Mouse (Mus musculus) heart, embryonic 11.5 days (tissue): Measurements from ENCODE around the gene Olfr350. TPM values are rescaled to one million over a fixed set of nuclear protein-coding genes. Genes with fewer than 3 reads are reported as not detected.

Source experiments
- ATAC-seq: fragments of 200-750 bp; cut with Nextera tagmentation; replicated peaks from 2 replicates; pipeline ENCODE4 v1.8.0; 2017; ENCODE audit warnings: moderate library complexity; ENCODE audit not compliant: insufficient number of reproducible peaks, low FRiP score, low TSS enrichment
- H3K27ac ChIP-seq: fragments of 300-500 bp; sonication (generic); 2 replicates; pipeline ENCODE4 v1.5.1; 2014; ENCODE audit warnings: mild to moderate bottlenecking, low read depth, low read length
- H3K27me3 ChIP-seq: fragments of 300-500 bp; sonication (generic); 2 replicates; pipeline ENCODE4 v1.6.1; 2014; ENCODE audit warnings: mild to moderate bottlenecking, low read length, mixed read lengths; ENCODE audit not compliant: control insufficient read depth, insufficient read depth
- H3K36me3 ChIP-seq: fragments of 300-500 bp; sonication (generic); 2 replicates; pipeline ENCODE4 v1.6.1; 2014; ENCODE audit warnings: mild to moderate bottlenecking, low read length, moderate library complexity, mixed read lengths; ENCODE audit not compliant: control insufficient read depth, insufficient read depth
- H3K4me1 ChIP-seq: fragments of 300-500 bp; sonication (generic); 2 replicates; pipeline ENCODE4 v1.6.1; 2014; ENCODE audit warnings: low read length; ENCODE audit not compliant: control insufficient read depth, insufficient read depth
- H3K4me2 ChIP-seq: fragments of 300-500 bp; sonication (generic); 2 replicates; pipeline ENCODE4 v1.6.1; 2014; ENCODE audit warnings: mild to moderate bottlenecking, moderate library complexity
- H3K4me3 ChIP-seq: fragments of 300-500 bp; sonication (generic); 2 replicates; pipeline ENCODE4 v1.5.1; 2014; ENCODE audit warnings: low read depth, low read length
- H3K9ac ChIP-seq: fragments of 300-500 bp; sonication (generic); 2 replicates; pipeline ENCODE4 v1.6.1; 2014; ENCODE audit warnings: mild to moderate bottlenecking, low read depth, low read length, moderate library complexity
- H3K9me3 ChIP-seq: fragments of 300-500 bp; sonication (generic); replicated peaks from 2 replicates; pipeline ENCODE4 v1.6.1; 2016; ENCODE audit warnings: low read length; ENCODE audit not compliant: control insufficient read depth
- WGBS: fragments of 180-500 bp; shearing (Covaris S2); extraction: QIAGEN DNeasy Blood & Tissue Kit; methylation state at CpG from one replicate; pipeline ENCODE4 v1.1.7; 2014; ENCODE audit not compliant: insufficient replicate concordance; 5-methylcytosine and 5-hydroxymethylcytosine counted together
- polyA plus RNA-seq: library from polyadenylated mRNA; unstranded; fragments of >200 nt; fragmentation: Nextera tagmentation; extraction: Ambion mirVana; gene quantifications from 2 replicates; pipeline ENCODE4 v1.2.1, GENCODE M21; 2014

The Olfr350 gene
- not detected in 2 replicates for polyA plus RNA-seq

GRCm38 (mm10) chr2:36846010-36846409 lies at the start of gene Olfr350:
Gene Olfr350 (plus strand): TSS chr2:36846310.
- ATAC-seq: no peak
- no peak within 1 kb of the TSS for H3K27ac ChIP-seq
- H3K4me1 ChIP-seq: no peaks in the 10 kb centered on the region
- no peaks in the 10 kb centered on the region for H3K27me3 ChIP-seq
- H3K36me3 ChIP-seq: no peaks in the 10 kb centered on the region
- no peak within 1 kb of the TSS for H3K4me2 ChIP-seq
- H3K4me3 ChIP-seq: no peak within 1 kb of the TSS
- H3K9ac ChIP-seq: no peak within 1 kb of the TSS
- peaks cover 7% of the 10 kb centered on the region for H3K9me3 ChIP-seq
- WGBS: 88% methylated on average over 1 of the region's 1 CpGs

GRCm38 (mm10) chr2:36816932-36817331 lies 29.2 kb upstream of the Olfr350 start, which contains the start of gene Olfr3:
Gene Olfr3 (minus strand): TSS chr2:36817032.
- Histone ChIP-seq H3K4me2 (no peak within 1 kb of the TSS), H3K36me3 (no peaks in the 10 kb centered on the region), H3K27me3 (no peaks in the 10 kb centered on the region), H3K9me3 (peaks cover 5% of the 10 kb centered on the region; the same call in 1 of the 2 replicates), H3K27ac (no peak within 1 kb of the TSS), H3K4me1 (no peaks in the 10 kb centered on the region), H3K4me3 (no peak within 1 kb of the TSS), H3K9ac (no peak within 1 kb of the TSS)
- WGBS: 63% methylated on average over 1 of the region's 1 CpGs
- no peak for ATAC-seq

- Histone ChIP-seq H3K9me3 (peaks cover 13% of the 10 kb centered on the region; the same call in 1 of the 2 replicates), H3K9ac (no peak within 1 kb of the TSS), H3K36me3 (no peaks in the 10 kb centered on the region), H3K4me3 (no peak within 1 kb of the TSS), H3K27ac (no peak within 1 kb of the TSS), H3K4me2 (no peak within 1 kb of the TSS), H3K4me1 (no peaks in the 10 kb centered on the region), H3K27me3 (no peaks in the 10 kb centered on the region)
- WGBS: 62% methylated on average over 1 of the region's 1 CpGs
- ATAC-seq: no peak
These were observed 16.4 kb downstream of the Olfr350 start, which contains the start of gene Olfr351 for GRCm38 (mm10) chr2:36862560-36862959. Gene Olfr351 (minus strand): TSS chr2:36862660.

GRCm38 (mm10) chr2:36868160-36868559 lies 22.1 kb downstream of the Olfr350 start, which contains the start of gene Olfr352:
Gene Olfr352 (plus strand): TSS chr2:36868460.
- H3K27ac ChIP-seq: no peak within 1 kb of the TSS
- H3K4me1 ChIP-seq: no peaks in the 10 kb centered on the region
- H3K9ac ChIP-seq: no peak within 1 kb of the TSS
- WGBS: 66% methylated on average over 1 of the region's 1 CpGs
- H3K36me3 ChIP-seq: no peaks in the 10 kb centered on the region
- H3K4me3 ChIP-seq: no peak within 1 kb of the TSS
- H3K9me3 ChIP-seq: peaks cover 11% of the 10 kb centered on the region; the same call in 1 of the 2 replicates
- ATAC-seq: no peak
- H3K4me2 ChIP-seq: no peak within 1 kb of the TSS
- no peaks in the 10 kb centered on the region for H3K27me3 ChIP-seq

- H3K9ac ChIP-seq: no peak within 1 kb of the TSS
- H3K27me3 ChIP-seq: no peaks in the 10 kb centered on the region
- no peaks in the 10 kb centered on the region for H3K4me1 ChIP-seq
- ATAC-seq: no peak
- no peaks in the 10 kb centered on the region for H3K36me3 ChIP-seq
- H3K4me2 ChIP-seq: no peak within 1 kb of the TSS
- no peak within 1 kb of the TSS for H3K4me3 ChIP-seq
- H3K27ac ChIP-seq: no peak within 1 kb of the TSS
- peaks cover 3% of the 10 kb centered on the region; the same call in 1 of the 2 replicates for H3K9me3 ChIP-seq
These were observed 46.7 kb downstream of the Olfr350 start, which contains the start of gene Olfr353 for GRCm38 (mm10) chr2:36892836-36893235. Gene Olfr353 (minus strand): TSS chr2:36892936.

GRCm38 (mm10) chr2:36897114-36897513 lies 51.0 kb downstream of the Olfr350 start:
- ATAC-seq: no peak

More at GRCm38 (mm10) chr2:36897114-36897513, 51.0 kb downstream of the Olfr350 start:
- H3K9me3 ChIP-seq: peaks cover 3% of the 10 kb centered on the region; the same call in 1 of the 2 replicates
- no peaks in the 10 kb centered on the region for H3K4me1 ChIP-seq
- H3K36me3 ChIP-seq: no peaks in the 10 kb centered on the region
- H3K4me2 ChIP-seq: no peak overlapping the region
- H3K27me3 ChIP-seq: no peaks in the 10 kb centered on the region
- H3K4me3 ChIP-seq: no peak overlapping the region
- H3K27ac ChIP-seq: no peak overlapping the region
- H3K9ac ChIP-seq: no peak overlapping the region

Other genes starting within 250 kb of the Olfr350 start
- not detected in 2 replicates for gene Olfr345, start 206.3 kb upstream of the Olfr350 start, polyA plus RNA-seq
- not detected in 2 replicates for gene Olfr346, start 160.5 kb upstream of the Olfr350 start, polyA plus RNA-seq
- not detected in 2 replicates for gene Olfr347, start 114.4 kb upstream of the Olfr350 start, polyA plus RNA-seq
- gene Olfr348, start 62.0 kb upstream of the Olfr350 start, polyA plus RNA-seq: not detected in 2 replicates
- not detected in 2 replicates for gene Olfr50, start 55.8 kb upstream of the Olfr350 start, polyA plus RNA-seq
- not detected in 2 replicates for gene Olfr3, start 29.3 kb upstream of the Olfr350 start, polyA plus RNA-seq
- not detected in 2 replicates for gene Olfr351, start 16.4 kb downstream of the Olfr350 start, polyA plus RNA-seq
- gene Olfr352, start 22.1 kb downstream of the Olfr350 start, polyA plus RNA-seq: not detected in 2 replicates
- not detected in 2 replicates for gene Olfr353, start 46.6 kb downstream of the Olfr350 start, polyA plus RNA-seq
- not detected in 2 replicates for gene Olfr354, start 59.4 kb downstream of the Olfr350 start, polyA plus RNA-seq
- gene Olfr355, start 82.6 kb downstream of the Olfr350 start, polyA plus RNA-seq: not detected in 2 replicates
- gene Olfr356, start 90.8 kb downstream of the Olfr350 start, polyA plus RNA-seq: not detected in 2 replicates
- gene Olfr357, start 147.5 kb downstream of the Olfr350 start, polyA plus RNA-seq: not detected in 2 replicates
- not detected in 2 replicates for gene Olfr358, start 163.0 kb downstream of the Olfr350 start, polyA plus RNA-seq
- not detected in 2 replicates for gene Olfr360, start 219.4 kb downstream of the Olfr350 start, polyA plus RNA-seq
- gene Olfr361, start 243.0 kb downstream of the Olfr350 start, polyA plus RNA-seq: not detected in 2 replicates